Mouse (Mus musculus): ENCODE data around the gene Adcy1. TPM values are rescaled to one million over a fixed set of nuclear protein-coding genes. Genes with fewer than 3 reads are reported as not detected.
A peak's percentile ranks its signal among the peaks of the same experiment; 100 is the strongest.

The Adcy1 gene
- polyA plus RNA-seq, 1 experiment from 2014 or later: 0.07 TPM

- no peaks in the 10 kb centered on the region for H3K27me3 ChIP-seq
- WGBS (ENCODE audit: insufficient replicate concordance): 54% methylated on average over 4 of the region's 4 CpGs
- no peak overlapping the region for H3K4me3 ChIP-seq (replicated peaks)
- H3K9ac ChIP-seq: no peak overlapping the region
- H3K4me1 ChIP-seq (replicated peaks): peaks cover 14% of the 10 kb centered on the region
- H3K9me3 ChIP-seq (replicated peaks): no peaks in the 10 kb centered on the region
- no peak overlapping the region for H3K4me2 ChIP-seq
- no peaks in the 10 kb centered on the region for H3K36me3 ChIP-seq (replicated peaks)
- no peak for ATAC-seq (ENCODE audit: insufficient read depth)
- no peak overlapping the region for H3K27ac ChIP-seq (replicated peaks)
Observed at GRCm38 (mm10) chr11:7156427-7156826, 93.1 kb downstream of the Adcy1 start.

GRCm38 (mm10) chr11:7158196-7158595 is 94.9 kb downstream of the Adcy1 start:
- no peaks in the 10 kb centered on the region for H3K27me3 ChIP-seq
- H3K4me1 ChIP-seq (replicated peaks): peaks cover 14% of the 10 kb centered on the region
- H3K9ac ChIP-seq: no peak overlapping the region
- H3K36me3 ChIP-seq (replicated peaks): no peaks in the 10 kb centered on the region
- 64% methylated on average over 6 of the region's 6 CpGs for WGBS (ENCODE audit: insufficient replicate concordance)
- H3K27ac ChIP-seq (replicated peaks): no peak overlapping the region
- ATAC-seq (ENCODE audit: insufficient read depth): no peak
- no peaks in the 10 kb centered on the region for H3K9me3 ChIP-seq (replicated peaks)
- no peak overlapping the region for H3K4me3 ChIP-seq (replicated peaks)
- H3K4me2 ChIP-seq: no peak overlapping the region

- Histone ChIP-seq H3K4me1 (replicated peaks) (peaks cover 14% of the 10 kb centered on the region), H3K9me3 (replicated peaks) (no peaks in the 10 kb centered on the region), H3K4me3 (replicated peaks) (no peak overlapping the region), H3K27ac (replicated peaks) (0 out of 2 replicates have a peak overlapping the region, but pooled peaks have one; percentile 48), H3K27me3 (no peaks in the 10 kb centered on the region), H3K9ac (no peak overlapping the region), H3K36me3 (replicated peaks) (no peaks in the 10 kb centered on the region), H3K4me2 (no peak overlapping the region)
- no peak for ATAC-seq (ENCODE audit: insufficient read depth)
- 47% methylated on average over 6 of the region's 6 CpGs for WGBS (ENCODE audit: insufficient replicate concordance)
Observed at GRCm38 (mm10) chr11:7160146-7160545, 96.9 kb downstream of the Adcy1 start.

- Histone ChIP-seq H3K4me2 (no peak overlapping the region), H3K36me3 (replicated peaks) (no peaks in the 10 kb centered on the region), H3K4me1 (replicated peaks) (peaks cover 14% of the 10 kb centered on the region), H3K27me3 (no peaks in the 10 kb centered on the region), H3K27ac (replicated peaks) (peak overlapping the region; percentile 48; the same call in 1 of the 2 replicates), H3K9me3 (replicated peaks) (no peaks in the 10 kb centered on the region), H3K9ac (no peak overlapping the region), H3K4me3 (replicated peaks) (no peak overlapping the region)
- peak; percentile 51 for ATAC-seq (ENCODE audit: insufficient read depth)
- 36% methylated on average over 4 of the region's 4 CpGs for WGBS (ENCODE audit: insufficient replicate concordance)
Observed at GRCm38 (mm10) chr11:7160637-7161101, 97.4 kb downstream of the Adcy1 start.

- Histone ChIP-seq H3K9me3 (replicated peaks) (no peaks in the 10 kb centered on the region), H3K36me3 (replicated peaks) (no peaks in the 10 kb centered on the region), H3K4me2 (no peak overlapping the region), H3K4me3 (replicated peaks) (no peak overlapping the region), H3K27me3 (no peaks in the 10 kb centered on the region), H3K27ac (replicated peaks) (0 out of 2 replicates have a peak overlapping the region, but pooled peaks have one; percentile 48), H3K4me1 (replicated peaks) (peaks cover 14% of the 10 kb centered on the region), H3K9ac (no peak overlapping the region)
- no peak for ATAC-seq (ENCODE audit: insufficient read depth)
- WGBS (ENCODE audit: insufficient replicate concordance): 57% methylated on average over 8 of the region's 8 CpGs
Observed at GRCm38 (mm10) chr11:7161502-7162174, 98.3 kb downstream of the Adcy1 start.

- ATAC-seq (ENCODE audit: insufficient read depth): no peak
- no peak overlapping the region for H3K27ac ChIP-seq (replicated peaks)
- no peak overlapping the region for H3K4me2 ChIP-seq
- H3K4me3 ChIP-seq (replicated peaks): no peak overlapping the region
- H3K4me1 ChIP-seq (replicated peaks): peaks cover 14% of the 10 kb centered on the region
- no peaks in the 10 kb centered on the region for H3K9me3 ChIP-seq (replicated peaks)
- WGBS (ENCODE audit: insufficient replicate concordance): 57% methylated on average over 4 of the region's 4 CpGs
- H3K9ac ChIP-seq: no peak overlapping the region
- no peaks in the 10 kb centered on the region for H3K27me3 ChIP-seq
- no peaks in the 10 kb centered on the region for H3K36me3 ChIP-seq (replicated peaks)
Observed at GRCm38 (mm10) chr11:7164416-7164815, 101.1 kb downstream of the Adcy1 start.

- 64% methylated on average over 1 of the region's 1 CpGs for WGBS (ENCODE audit: insufficient replicate concordance)
- Histone ChIP-seq H3K9ac (no peak overlapping the region), H3K4me1 (replicated peaks) (no peaks in the 10 kb centered on the region), H3K36me3 (replicated peaks) (no peaks in the 10 kb centered on the region), H3K27ac (replicated peaks) (no peak overlapping the region), H3K4me2 (no peak overlapping the region), H3K4me3 (replicated peaks) (no peak overlapping the region), H3K27me3 (no peaks in the 10 kb centered on the region), H3K9me3 (replicated peaks) (no peaks in the 10 kb centered on the region)
- no peak for ATAC-seq (ENCODE audit: insufficient read depth)
Observed at GRCm38 (mm10) chr11:7169645-7170044, 106.4 kb downstream of the Adcy1 start.

GRCm38 (mm10) chr11:7173664-7174063 is 110.4 kb downstream of the Adcy1 start:
- Histone ChIP-seq H3K4me1 (replicated peaks) (no peaks in the 10 kb centered on the region), H3K9me3 (replicated peaks) (no peaks in the 10 kb centered on the region), H3K27ac (replicated peaks) (no peak overlapping the region), H3K36me3 (replicated peaks) (no peaks in the 10 kb centered on the region), H3K27me3 (no peaks in the 10 kb centered on the region), H3K4me3 (replicated peaks) (no peak overlapping the region), H3K9ac (no peak overlapping the region), H3K4me2 (no peak overlapping the region)
- no peak for ATAC-seq (ENCODE audit: insufficient read depth)
- 51% methylated on average over 6 of the region's 6 CpGs for WGBS (ENCODE audit: insufficient replicate concordance)

- Histone ChIP-seq H3K4me2 (no peak overlapping the region), H3K27me3 (no peaks in the 10 kb centered on the region), H3K9me3 (replicated peaks) (no peaks in the 10 kb centered on the region), H3K9ac (no peak overlapping the region), H3K36me3 (replicated peaks) (no peaks in the 10 kb centered on the region), H3K27ac (replicated peaks) (no peak overlapping the region), H3K4me1 (replicated peaks) (no peaks in the 10 kb centered on the region), H3K4me3 (replicated peaks) (no peak overlapping the region)
- ATAC-seq (ENCODE audit: insufficient read depth): no peak
- 49% methylated on average over 4 of the region's 4 CpGs for WGBS (ENCODE audit: insufficient replicate concordance)
Observed at GRCm38 (mm10) chr11:7178724-7179123, 115.4 kb downstream of the Adcy1 start.

- no peak overlapping the region for H3K27ac ChIP-seq (replicated peaks)
- no peak for ATAC-seq (ENCODE audit: insufficient read depth)
- no peak overlapping the region for H3K4me3 ChIP-seq (replicated peaks)
- no peaks in the 10 kb centered on the region for H3K36me3 ChIP-seq (replicated peaks)
- no peak overlapping the region for H3K9ac ChIP-seq
- no peaks in the 10 kb centered on the region for H3K27me3 ChIP-seq
- no peaks in the 10 kb centered on the region for H3K9me3 ChIP-seq (replicated peaks)
- H3K4me1 ChIP-seq (replicated peaks): no peaks in the 10 kb centered on the region
- WGBS (ENCODE audit: insufficient replicate concordance): 46% methylated on average over 2 of the region's 2 CpGs
- H3K4me2 ChIP-seq: no peak overlapping the region
Observed at GRCm38 (mm10) chr11:7179276-7179675, 116.0 kb downstream of the Adcy1 start.

- 56% methylated on average over 8 of the region's 8 CpGs for WGBS (ENCODE audit: insufficient replicate concordance)
- Histone ChIP-seq H3K4me3 (replicated peaks) (no peak overlapping the region), H3K4me2 (no peak overlapping the region), H3K4me1 (replicated peaks) (no peaks in the 10 kb centered on the region), H3K36me3 (replicated peaks) (no peaks in the 10 kb centered on the region), H3K9ac (no peak overlapping the region), H3K27me3 (no peaks in the 10 kb centered on the region), H3K27ac (replicated peaks) (no peak overlapping the region), H3K9me3 (replicated peaks) (no peaks in the 10 kb centered on the region)
- no peak for ATAC-seq (ENCODE audit: insufficient read depth)
Observed at GRCm38 (mm10) chr11:7182409-7183042, 119.2 kb downstream of the Adcy1 start.

All from liver, embryonic 15.5 days (tissue).